Mouse (Mus musculus): ENCODE data around the gene Olfr1221. TPM values are rescaled to one million over a fixed set of nuclear protein-coding genes. Genes with fewer than 3 reads are reported as not detected.

Gene Olfr1221
- polyA plus RNA-seq, 1 experiment, result not detected

DNA sequence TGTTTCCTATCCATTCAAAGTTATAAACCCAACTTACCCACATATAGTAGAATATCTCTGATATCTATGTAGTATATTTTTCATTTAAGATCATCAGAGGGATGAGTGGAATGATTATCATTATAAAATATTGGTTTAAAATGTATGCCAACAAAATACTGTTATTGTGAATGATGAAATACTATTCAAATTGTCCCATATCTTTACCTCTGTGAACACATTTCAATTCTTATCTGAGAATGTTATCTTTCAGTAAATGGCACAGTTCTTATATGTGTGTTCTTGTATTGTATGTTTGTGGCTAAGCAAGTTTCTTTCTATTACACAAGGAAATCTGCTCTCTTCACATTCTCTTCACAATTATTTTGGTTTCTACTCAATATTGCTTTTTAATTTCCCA, 11.4 kb downstream of the Olfr1221 start:
- no peaks in the 10 kb centered on the region for H3K9me3 ChIP-seq (replicated peaks; ENCODE audit: control insufficient read depth, insufficient read depth, low read length, poor library complexity, severe bottlenecking)
- H3K36me3 ChIP-seq (ENCODE audit: control insufficient read depth, insufficient read depth, low read length, poor library complexity, severe bottlenecking), result no peaks in the 10 kb centered on the region
- no peaks in the 10 kb centered on the region for H3K4me1 ChIP-seq (ENCODE audit: control insufficient read depth, insufficient read depth, low read length)
- TF ChIP-seq EP300 (IDR thresholded peaks at IDR 0.05; ENCODE audit: insufficient read depth, low read depth, low read length) (no peak), CTCF (IDR thresholded peaks at IDR 0.05; ENCODE audit: low read depth, low read length) (no peak), POLR2A (IDR thresholded peaks at IDR 0.05; ENCODE audit: insufficient read depth, low read length) (no peak)
- no peak overlapping the region for H3K4me3 ChIP-seq (ENCODE audit: low read depth, low read length)
- H3K9ac ChIP-seq (ENCODE audit: low read depth, poor library complexity, severe bottlenecking), result no peak overlapping the region
- no peak overlapping the region for H3K27ac ChIP-seq (ENCODE audit: insufficient read depth, low read length)
- H3K27me3 ChIP-seq (ENCODE audit: control insufficient read depth, insufficient read depth, low read length, poor library complexity, severe bottlenecking), result no peaks in the 10 kb centered on the region

GRCm38 (mm10) chr2:89093848-89094247, 23.2 kb downstream of the Olfr1221 start:
- Histone ChIP-seq H3K4me3 (ENCODE audit: low read depth, low read length) (no peak overlapping the region), H3K36me3 (ENCODE audit: control insufficient read depth, insufficient read depth, low read length, poor library complexity, severe bottlenecking) (no peaks in the 10 kb centered on the region), H3K4me1 (ENCODE audit: control insufficient read depth, insufficient read depth, low read length) (no peaks in the 10 kb centered on the region), H3K27ac (ENCODE audit: insufficient read depth, low read length) (no peak overlapping the region), H3K27me3 (ENCODE audit: control insufficient read depth, insufficient read depth, low read length, poor library complexity, severe bottlenecking) (no peaks in the 10 kb centered on the region), H3K9ac (ENCODE audit: low read depth, poor library complexity, severe bottlenecking) (no peak overlapping the region), H3K9me3 (replicated peaks; ENCODE audit: control insufficient read depth, insufficient read depth, low read length, poor library complexity, severe bottlenecking) (no peaks in the 10 kb centered on the region)
- TF ChIP-seq CTCF (IDR thresholded peaks at IDR 0.05; ENCODE audit: low read depth, low read length), result no peak
- TF ChIP-seq POLR2A (IDR thresholded peaks at IDR 0.05; ENCODE audit: insufficient read depth, low read length), result no peak
- no peak for TF ChIP-seq EP300 (IDR thresholded peaks at IDR 0.05; ENCODE audit: insufficient read depth, low read depth, low read length)

GRCm38 (mm10) chr2:89083413-89083812, 33.7 kb downstream of the Olfr1221 start, which contains the start of gene Olfr1219:
TSS of gene Olfr1219 (minus strand) at chr2:89083513.
- Histone ChIP-seq H3K27me3 (ENCODE audit: control insufficient read depth, insufficient read depth, low read length, poor library complexity, severe bottlenecking) (no peaks in the 10 kb centered on the region), H3K9me3 (replicated peaks; ENCODE audit: control insufficient read depth, insufficient read depth, low read length, poor library complexity, severe bottlenecking) (no peaks in the 10 kb centered on the region), H3K27ac (ENCODE audit: insufficient read depth, low read length) (no peak within 1 kb of the TSS), H3K4me1 (ENCODE audit: control insufficient read depth, insufficient read depth, low read length) (no peaks in the 10 kb centered on the region), H3K36me3 (ENCODE audit: control insufficient read depth, insufficient read depth, low read length, poor library complexity, severe bottlenecking) (no peaks in the 10 kb centered on the region), H3K4me3 (ENCODE audit: low read depth, low read length) (no peak within 1 kb of the TSS), H3K9ac (ENCODE audit: low read depth, poor library complexity, severe bottlenecking) (no peak within 1 kb of the TSS)
- TF ChIP-seq EP300 (IDR thresholded peaks at IDR 0.05; ENCODE audit: insufficient read depth, low read depth, low read length) (no peak), CTCF (IDR thresholded peaks at IDR 0.05; ENCODE audit: low read depth, low read length) (no peak), POLR2A (IDR thresholded peaks at IDR 0.05; ENCODE audit: insufficient read depth, low read length) (no peak)

- no peaks in the 10 kb centered on the region for H3K27me3 ChIP-seq (ENCODE audit: control insufficient read depth, insufficient read depth, low read length, poor library complexity, severe bottlenecking)
- TF ChIP-seq POLR2A (IDR thresholded peaks at IDR 0.05; ENCODE audit: insufficient read depth, low read length), result no peak
- no peak for TF ChIP-seq CTCF (IDR thresholded peaks at IDR 0.05; ENCODE audit: low read depth, low read length)
- no peak for TF ChIP-seq EP300 (IDR thresholded peaks at IDR 0.05; ENCODE audit: insufficient read depth, low read depth, low read length)
- no peaks in the 10 kb centered on the region for H3K9me3 ChIP-seq (replicated peaks; ENCODE audit: control insufficient read depth, insufficient read depth, low read length, poor library complexity, severe bottlenecking)
- no peak overlapping the region for H3K27ac ChIP-seq (ENCODE audit: insufficient read depth, low read length)
- no peak overlapping the region for H3K9ac ChIP-seq (ENCODE audit: low read depth, poor library complexity, severe bottlenecking)
- H3K36me3 ChIP-seq (ENCODE audit: control insufficient read depth, insufficient read depth, low read length, poor library complexity, severe bottlenecking), result no peaks in the 10 kb centered on the region
- no peaks in the 10 kb centered on the region for H3K4me1 ChIP-seq (ENCODE audit: control insufficient read depth, insufficient read depth, low read length)
- H3K4me3 ChIP-seq (ENCODE audit: low read depth, low read length), result no peak overlapping the region
These were observed 35.6 kb downstream of the Olfr1221 start for GRCm38 (mm10) chr2:89081487-89081886.

DNA sequence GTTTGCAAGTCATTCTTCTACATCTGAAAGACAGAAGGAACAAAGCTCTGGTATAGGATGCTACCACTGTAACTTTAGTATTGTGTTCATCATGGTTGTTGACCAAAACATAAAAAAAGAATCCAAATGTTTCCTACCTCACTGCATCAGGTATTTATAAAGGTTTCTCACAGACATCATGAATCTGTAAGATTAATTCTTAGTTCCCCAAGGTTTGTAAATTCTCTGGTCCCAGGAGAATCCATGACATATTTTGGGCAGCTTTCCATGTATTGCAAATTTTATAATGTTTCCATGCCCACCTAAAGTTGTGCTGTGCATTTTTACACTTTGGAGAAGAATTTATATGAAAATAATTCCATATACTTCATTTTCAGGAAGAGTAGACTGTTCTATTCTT, 56.0 kb downstream of the Olfr1221 start, which contains the start of gene Olfr1218:
TSS of gene Olfr1218 (minus strand) at position 101 of the 400 bp plus-strand sequence.
- Histone ChIP-seq H3K4me3 (ENCODE audit: low read depth, low read length) (no peak within 1 kb of the TSS), H3K4me1 (ENCODE audit: control insufficient read depth, insufficient read depth, low read length) (no peaks in the 10 kb centered on the region), H3K36me3 (ENCODE audit: control insufficient read depth, insufficient read depth, low read length, poor library complexity, severe bottlenecking) (no peaks in the 10 kb centered on the region), H3K27ac (ENCODE audit: insufficient read depth, low read length) (no peak within 1 kb of the TSS), H3K9me3 (replicated peaks; ENCODE audit: control insufficient read depth, insufficient read depth, low read length, poor library complexity, severe bottlenecking) (no peaks in the 10 kb centered on the region), H3K9ac (ENCODE audit: low read depth, poor library complexity, severe bottlenecking) (no peak within 1 kb of the TSS), H3K27me3 (ENCODE audit: control insufficient read depth, insufficient read depth, low read length, poor library complexity, severe bottlenecking) (no peaks in the 10 kb centered on the region)
- TF ChIP-seq POLR2A (IDR thresholded peaks at IDR 0.05; ENCODE audit: insufficient read depth, low read length) (no peak), EP300 (IDR thresholded peaks at IDR 0.05; ENCODE audit: insufficient read depth, low read depth, low read length) (no peak), CTCF (IDR thresholded peaks at IDR 0.05; ENCODE audit: low read depth, low read length) (no peak)

Other genes with a start within 250 kb of the Olfr1221 start
- gene Olfr1208, start 215.0 kb downstream of the Olfr1221 start, polyA plus RNA-seq (2011; ENCODE audit: insufficient read depth, insufficient read length, low read depth, missing spikeins), result not detected in 2 replicates
- not detected in 2 replicates for gene Olfr1209, start 202.1 kb downstream of the Olfr1221 start, polyA plus RNA-seq (2011; ENCODE audit: insufficient read depth, insufficient read length, low read depth, missing spikeins)
- gene Olfr1211, start 179.2 kb downstream of the Olfr1221 start, polyA plus RNA-seq (2011; ENCODE audit: insufficient read depth, insufficient read length, low read depth, missing spikeins), result not detected in 2 replicates
- gene Olfr1212, start 163.3 kb downstream of the Olfr1221 start, polyA plus RNA-seq (2011; ENCODE audit: insufficient read depth, insufficient read length, low read depth, missing spikeins), result not detected in 2 replicates
- gene Gm13762, start 137.0 kb downstream of the Olfr1221 start, polyA plus RNA-seq (2011; ENCODE audit: insufficient read depth, insufficient read length, low read depth, missing spikeins), result not detected in 2 replicates
- gene Olfr1214, start 124.6 kb downstream of the Olfr1221 start, polyA plus RNA-seq (2011; ENCODE audit: insufficient read depth, insufficient read length, low read depth, missing spikeins), result not detected in 2 replicates
- not detected in 2 replicates for gene Olfr1215, start 110.3 kb downstream of the Olfr1221 start, polyA plus RNA-seq (2011; ENCODE audit: insufficient read depth, insufficient read length, low read depth, missing spikeins)
- gene Olfr1216, start 98.9 kb downstream of the Olfr1221 start, polyA plus RNA-seq (2011; ENCODE audit: insufficient read depth, insufficient read length, low read depth, missing spikeins), result not detected in 2 replicates
- not detected in 2 replicates for gene Olfr1217, start 85.2 kb downstream of the Olfr1221 start, polyA plus RNA-seq (2011; ENCODE audit: insufficient read depth, insufficient read length, low read depth, missing spikeins)
- not detected in 2 replicates for gene Olfr1218, start 56.1 kb downstream of the Olfr1221 start, polyA plus RNA-seq (2011; ENCODE audit: insufficient read depth, insufficient read length, low read depth, missing spikeins)
- gene Olfr1219, start 33.8 kb downstream of the Olfr1221 start, polyA plus RNA-seq (2011; ENCODE audit: insufficient read depth, insufficient read length, low read depth, missing spikeins), result not detected in 2 replicates
- gene Olfr1220, start 10.4 kb downstream of the Olfr1221 start, polyA plus RNA-seq (2011; ENCODE audit: insufficient read depth, insufficient read length, low read depth, missing spikeins), result not detected in 2 replicates
- not detected in 2 replicates for gene Olfr1222, start 15.8 kb upstream of the Olfr1221 start, polyA plus RNA-seq (2011; ENCODE audit: insufficient read depth, insufficient read length, low read depth, missing spikeins)
- not detected in 2 replicates for gene Olfr1223, start 34.3 kb upstream of the Olfr1221 start, polyA plus RNA-seq (2011; ENCODE audit: insufficient read depth, insufficient read length, low read depth, missing spikeins)
- not detected in 2 replicates for gene Olfr1224-ps1, start 46.8 kb upstream of the Olfr1221 start, polyA plus RNA-seq (2011; ENCODE audit: insufficient read depth, insufficient read length, low read depth, missing spikeins)
- not detected in 2 replicates for gene Olfr1225, start 57.4 kb upstream of the Olfr1221 start, polyA plus RNA-seq (2011; ENCODE audit: insufficient read depth, insufficient read length, low read depth, missing spikeins)
- not detected in 2 replicates for gene Olfr1226, start 82.8 kb upstream of the Olfr1221 start, polyA plus RNA-seq (2011; ENCODE audit: insufficient read depth, insufficient read length, low read depth, missing spikeins)
- gene Olfr1228, start 136.8 kb upstream of the Olfr1221 start, polyA plus RNA-seq (2011; ENCODE audit: insufficient read depth, insufficient read length, low read depth, missing spikeins), result not detected in 2 replicates
- gene Olfr1229, start 170.7 kb upstream of the Olfr1221 start, polyA plus RNA-seq (2011; ENCODE audit: insufficient read depth, insufficient read length, low read depth, missing spikeins), result not detected in 2 replicates
- gene Olfr1230, start 180.0 kb upstream of the Olfr1221 start, polyA plus RNA-seq (2011; ENCODE audit: insufficient read depth, insufficient read length, low read depth, missing spikeins), result not detected in 2 replicates
- gene Olfr1231, start 189.8 kb upstream of the Olfr1221 start, polyA plus RNA-seq (2011; ENCODE audit: insufficient read depth, insufficient read length, low read depth, missing spikeins), result not detected in 2 replicates
- not detected in 2 replicates for gene Olfr1232, start 212.4 kb upstream of the Olfr1221 start, polyA plus RNA-seq (2011; ENCODE audit: insufficient read depth, insufficient read length, low read depth, missing spikeins)
- gene Olfr1233, start 225.1 kb upstream of the Olfr1221 start, polyA plus RNA-seq (2011; ENCODE audit: insufficient read depth, insufficient read length, low read depth, missing spikeins), result not detected in 2 replicates
- gene Olfr1234, start 247.6 kb upstream of the Olfr1221 start, polyA plus RNA-seq (2011; ENCODE audit: insufficient read depth, insufficient read length, low read depth, missing spikeins), result not detected in 2 replicates

Data from ES-Bruce4 (cell line).